Mouse (Mus musculus) ES-Bruce4 (cell line): ENCODE measurements around the gene Wwc1.

Source experiments
- CTCF ChIP-seq: IDR thresholded peaks from one replicate; pipeline ENCODE4 v1.8.1; 2011; ENCODE audit warnings: low read depth, low read length
- EP300 ChIP-seq: IDR thresholded peaks from 2 replicates; pipeline ENCODE4 v1.6.1; 2011; ENCODE audit warnings: low read depth, low read length; ENCODE audit not compliant: insufficient read depth
- POLR2A ChIP-seq: IDR thresholded peaks from one replicate; pipeline ENCODE4 v1.8.1; 2011; ENCODE audit warnings: low read length; ENCODE audit not compliant: insufficient read depth

DNA sequence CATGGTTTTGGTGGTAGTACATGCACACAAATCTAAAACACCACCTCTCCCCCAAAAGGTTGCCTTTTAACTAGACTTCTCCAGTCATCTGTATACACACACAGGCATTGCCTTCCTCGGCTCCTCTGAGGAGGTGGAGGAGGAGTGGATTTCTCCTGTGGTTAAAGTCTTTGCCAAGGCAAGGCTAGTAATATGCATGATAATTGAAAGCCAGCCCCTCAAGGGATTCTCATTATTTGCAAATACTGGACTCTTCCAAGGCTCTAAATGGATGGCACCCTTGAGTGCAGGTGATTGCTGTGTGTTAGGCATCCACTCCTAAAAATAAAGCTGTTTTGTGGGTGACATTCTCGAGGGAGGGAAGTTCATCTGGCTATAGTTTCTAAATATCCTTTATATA is 191.9 kb downstream of the Wwc1 start:
- TF ChIP-seq CTCF (no peak), POLR2A (no peak), EP300 (no peak)
